Mouse (Mus musculus): Measurements from ENCODE around the gene Itpkb.

GRCm38 (mm10) chr1:180419059-180419458 lies 88.8 kb downstream of the Itpkb start:
- TF ChIP-seq CTCF (IDR thresholded peaks at IDR 0.05; ENCODE audit: low read depth) (no peak), EP300 (IDR thresholded peaks at IDR 0.05; ENCODE audit: low read depth) (no peak)
